Mouse (Mus musculus): ENCODE measurements around the gene Josd2. TPM values are rescaled to one million over a fixed set of nuclear protein-coding genes. Genes with fewer than 3 reads are reported as not detected.

Gene Josd2
- polyA plus RNA-seq, 1 experiment from 2014 or later, result 64.9 TPM

DNA sequence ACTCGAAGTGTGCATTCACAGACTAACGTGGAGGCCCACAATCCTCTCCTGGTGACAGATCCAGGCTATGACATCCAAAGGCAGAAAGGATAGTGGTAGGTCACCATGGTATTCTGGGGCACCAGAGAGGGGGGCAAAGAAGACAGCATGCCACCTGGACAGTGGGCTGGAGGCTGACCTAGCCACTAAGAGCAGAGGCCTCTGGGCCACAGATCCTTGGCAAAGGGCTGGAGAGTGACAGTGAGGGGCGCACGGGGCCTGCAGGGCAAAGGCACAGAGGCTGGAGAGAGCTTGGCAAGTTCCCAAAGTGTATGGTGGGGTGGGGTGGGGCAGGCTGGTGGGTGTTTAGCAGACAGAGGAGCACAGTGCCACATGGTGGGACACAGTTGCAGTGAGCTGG, 22.5 kb downstream of the Josd2 start:
- H3K4me1 ChIP-seq (ENCODE audit: control insufficient read depth, insufficient read depth, low read length), result peaks cover under 1% of the 10 kb centered on the region; the same call in 1 of the 2 replicates
- no peak overlapping the region for H3K9ac ChIP-seq (ENCODE audit: low read depth, low read length)
- no peak overlapping the region for H3K4me2 ChIP-seq (replicated peaks; ENCODE audit: low read depth, low read length)
- no peak overlapping the region for H3K4me3 ChIP-seq (ENCODE audit: low read length)
- ATAC-seq (ENCODE audit: low FRiP score, low TSS enrichment), result no peak
- 92% methylated on average over 4 of the region's 4 CpGs for WGBS
- peaks cover 40% of the 10 kb centered on the region for H3K36me3 ChIP-seq (ENCODE audit: control insufficient read depth, insufficient read depth, low read length)
- H3K9me3 ChIP-seq (ENCODE audit: control insufficient read depth, low read length), result no peaks in the 10 kb centered on the region
- no peaks in the 10 kb centered on the region for H3K27me3 ChIP-seq (ENCODE audit: control insufficient read depth, insufficient read depth, low read length)
- H3K27ac ChIP-seq (ENCODE audit: low read depth, low read length), result no peak overlapping the region

DNA sequence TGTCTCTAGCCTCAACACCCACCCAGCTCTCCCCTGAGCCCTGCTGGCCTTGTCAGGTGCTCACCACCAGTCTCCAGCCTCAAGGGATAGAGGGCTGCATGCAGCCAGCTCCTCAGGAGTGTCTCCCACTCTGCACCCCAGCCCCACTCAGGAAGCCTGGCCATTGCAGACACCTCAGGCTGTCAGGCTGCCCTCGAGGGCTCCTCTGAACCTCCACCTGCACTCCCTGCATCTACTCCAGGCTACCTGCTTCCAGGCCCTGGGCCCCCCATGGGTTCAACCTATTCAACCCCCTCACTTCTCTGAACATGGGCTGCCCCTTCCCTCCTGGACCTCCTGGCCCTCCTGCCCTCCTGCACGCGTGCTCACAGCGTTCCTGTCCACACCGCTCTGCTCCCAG, 23.6 kb downstream of the Josd2 start:
- H3K36me3 ChIP-seq (ENCODE audit: control insufficient read depth, insufficient read depth, low read length), result peaks cover 40% of the 10 kb centered on the region
- WGBS, result 95% methylated on average over 5 of the region's 5 CpGs

DNA sequence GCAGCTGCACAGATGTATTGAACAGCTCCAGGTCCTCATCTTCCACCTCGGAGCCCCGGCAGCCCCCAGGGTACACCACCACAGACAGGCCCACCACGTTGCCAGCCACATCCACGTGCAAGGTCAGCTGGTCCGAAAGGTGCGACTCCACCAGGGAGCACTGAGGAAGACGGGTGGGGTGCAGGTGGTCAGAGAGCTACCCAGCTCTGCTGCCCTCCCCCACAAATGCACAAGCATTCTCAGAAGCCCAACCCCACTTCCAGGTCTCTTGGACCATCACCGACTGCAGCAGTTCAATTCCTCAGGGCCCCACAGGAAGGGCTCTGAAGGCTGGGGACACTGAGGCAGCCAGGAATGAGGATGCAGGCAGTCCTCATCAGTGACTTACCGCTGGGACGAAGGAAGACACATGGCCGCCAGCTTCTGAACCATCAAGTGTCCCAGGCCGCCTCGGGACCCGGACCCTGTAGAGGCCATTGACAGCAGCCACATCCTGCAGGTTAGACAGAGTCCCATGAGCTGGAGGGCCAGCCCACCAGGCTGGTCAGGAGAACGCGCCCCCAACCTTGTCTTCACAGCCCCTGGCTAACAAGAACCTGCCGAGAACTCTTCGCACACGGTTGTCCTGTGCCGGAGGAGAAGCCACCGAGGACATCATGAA, 24.5 kb downstream of the Josd2 start:
- Histone ChIP-seq H3K36me3 (ENCODE audit: control insufficient read depth, insufficient read depth, low read length) (peaks cover 40% of the 10 kb centered on the region), H3K27me3 (ENCODE audit: control insufficient read depth, insufficient read depth, low read length) (no peaks in the 10 kb centered on the region), H3K4me3 (ENCODE audit: low read length) (no peak overlapping the region), H3K9ac (ENCODE audit: low read depth, low read length) (no peak overlapping the region), H3K9me3 (ENCODE audit: control insufficient read depth, low read length) (no peaks in the 10 kb centered on the region), H3K27ac (ENCODE audit: low read depth, low read length) (no peak overlapping the region), H3K4me2 (replicated peaks; ENCODE audit: low read depth, low read length) (no peak overlapping the region), H3K4me1 (ENCODE audit: control insufficient read depth, insufficient read depth, low read length) (peaks cover 5% of the 10 kb centered on the region; the same call in 1 of the 2 replicates)
- ATAC-seq (ENCODE audit: low FRiP score, low TSS enrichment), result no peak
- 95% methylated on average over 21 of the region's 21 CpGs for WGBS

More for the DNA sequence above, 23.6 kb downstream of the Josd2 start:
- Histone ChIP-seq H3K27me3 (ENCODE audit: control insufficient read depth, insufficient read depth, low read length) (no peaks in the 10 kb centered on the region), H3K9me3 (ENCODE audit: control insufficient read depth, low read length) (no peaks in the 10 kb centered on the region), H3K4me3 (ENCODE audit: low read length) (no peak overlapping the region), H3K27ac (ENCODE audit: low read depth, low read length) (no peak overlapping the region), H3K4me2 (replicated peaks; ENCODE audit: low read depth, low read length) (no peak overlapping the region), H3K4me1 (ENCODE audit: control insufficient read depth, insufficient read depth, low read length) (peaks cover 5% of the 10 kb centered on the region; the same call in 1 of the 2 replicates), H3K9ac (ENCODE audit: low read depth, low read length) (no peak overlapping the region)
- no peak for ATAC-seq (ENCODE audit: low FRiP score, low TSS enrichment)

DNA sequence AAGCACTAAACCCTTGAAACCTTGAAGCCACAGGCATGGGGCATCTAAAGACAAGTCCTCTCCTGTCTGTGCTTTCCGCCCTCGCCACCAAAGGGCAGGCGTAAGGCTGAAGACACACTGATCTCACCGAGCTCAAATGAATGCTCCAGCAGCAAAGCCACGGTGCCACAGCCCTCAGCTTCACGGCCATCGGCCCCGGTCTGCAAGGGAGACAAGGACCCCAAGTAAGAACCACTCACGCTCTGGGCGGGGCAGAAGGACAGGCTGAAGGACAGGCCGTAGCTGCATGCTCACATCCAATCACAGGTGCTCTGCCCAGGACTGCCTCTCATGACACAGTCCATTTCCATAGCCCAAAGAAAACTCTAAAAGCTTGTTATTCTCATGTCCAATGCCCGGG, 26.9 kb downstream of the Josd2 start:
- Histone ChIP-seq H3K4me1 (ENCODE audit: control insufficient read depth, insufficient read depth, low read length) (peaks cover 5% of the 10 kb centered on the region; the same call in 1 of the 2 replicates), H3K4me2 (replicated peaks; ENCODE audit: low read depth, low read length) (no peak overlapping the region), H3K27me3 (ENCODE audit: control insufficient read depth, insufficient read depth, low read length) (no peaks in the 10 kb centered on the region), H3K4me3 (ENCODE audit: low read length) (0 out of 2 replicates have a peak overlapping the region, but pooled peaks have one; percentile 79), H3K27ac (ENCODE audit: low read depth, low read length) (no peak overlapping the region), H3K36me3 (ENCODE audit: control insufficient read depth, insufficient read depth, low read length) (peaks cover 36% of the 10 kb centered on the region), H3K9me3 (ENCODE audit: control insufficient read depth, low read length) (no peaks in the 10 kb centered on the region), H3K9ac (ENCODE audit: low read depth, low read length) (no peak overlapping the region)
- WGBS, result 97% methylated on average over 12 of the region's 12 CpGs
- ATAC-seq (ENCODE audit: low FRiP score, low TSS enrichment), result no peak

DNA sequence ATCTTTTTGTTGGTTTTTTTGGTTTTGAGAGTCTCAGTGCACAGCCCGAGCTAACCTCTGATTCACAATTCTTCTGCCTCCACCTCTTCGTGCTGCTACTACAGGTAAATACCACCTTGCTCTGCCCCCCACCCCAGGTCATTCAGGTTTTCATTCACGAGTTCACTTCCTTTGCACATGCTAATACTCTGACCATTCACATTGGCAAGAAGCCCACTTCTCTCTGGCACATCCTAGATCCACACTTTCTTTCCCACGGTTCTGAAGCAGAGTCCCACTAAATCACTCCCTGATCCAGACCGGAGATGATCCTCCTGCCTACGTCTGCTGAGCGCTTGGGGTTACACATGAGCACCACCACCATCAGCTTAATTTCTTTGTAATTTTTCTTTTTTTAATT, 27.3 kb downstream of the Josd2 start:
- peak overlapping the region; percentile 79; the same call in 1 of the 2 replicates for H3K4me3 ChIP-seq (ENCODE audit: low read length)
- H3K36me3 ChIP-seq (ENCODE audit: control insufficient read depth, insufficient read depth, low read length), result peaks cover 32% of the 10 kb centered on the region
- H3K27me3 ChIP-seq (ENCODE audit: control insufficient read depth, insufficient read depth, low read length), result no peaks in the 10 kb centered on the region
- 77% methylated on average over 7 of the region's 7 CpGs for WGBS
- no peaks in the 10 kb centered on the region for H3K9me3 ChIP-seq (ENCODE audit: control insufficient read depth, low read length)
- H3K4me2 ChIP-seq (replicated peaks; ENCODE audit: low read depth, low read length), result peak overlapping the region; percentile 60
- peaks cover 5% of the 10 kb centered on the region; the same call in 1 of the 2 replicates for H3K4me1 ChIP-seq (ENCODE audit: control insufficient read depth, insufficient read depth, low read length)
- H3K27ac ChIP-seq (ENCODE audit: low read depth, low read length), result no peak overlapping the region
- peak overlapping the region; percentile 67; the same call in 1 of the 2 replicates for H3K9ac ChIP-seq (ENCODE audit: low read depth, low read length)
- ATAC-seq (ENCODE audit: low FRiP score, low TSS enrichment), result no peak

DNA sequence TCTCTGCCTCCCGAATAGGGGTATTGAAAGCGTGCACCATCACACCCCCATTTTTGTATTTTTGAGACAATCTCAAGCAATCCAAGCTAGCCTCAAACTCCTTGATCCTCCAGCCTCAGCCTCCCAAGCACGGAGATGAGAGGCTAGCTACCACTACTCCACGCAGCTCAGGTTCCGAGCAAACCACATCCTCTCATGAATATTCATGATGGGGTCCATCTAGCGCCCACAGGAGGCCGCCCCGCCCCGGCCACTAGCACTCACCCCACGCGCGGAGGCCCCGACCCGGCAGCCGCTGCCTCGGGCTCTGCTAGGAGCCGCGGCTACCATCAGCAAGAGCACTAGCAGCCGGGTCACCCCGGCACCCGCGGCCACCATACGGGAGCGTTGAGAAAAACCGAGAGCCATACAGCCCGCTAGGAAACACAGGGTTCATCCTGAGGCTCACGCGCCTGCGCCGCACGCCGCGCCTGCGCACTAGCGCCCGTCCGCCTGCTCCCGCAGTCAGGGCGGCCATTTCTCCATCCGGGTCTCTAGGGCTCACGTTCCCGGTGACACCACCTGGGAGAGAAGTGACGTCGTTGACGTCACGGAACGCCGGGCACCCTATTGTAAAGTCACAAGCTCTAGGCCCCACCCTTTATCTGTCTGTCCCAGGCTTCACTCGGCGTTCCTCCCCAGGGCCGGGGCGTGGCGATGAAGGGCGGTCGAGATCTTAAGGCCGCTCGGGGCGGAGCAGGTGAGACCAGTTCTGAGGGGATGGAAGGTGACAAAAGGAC, 28.4 kb downstream of the Josd2 start, which contains the start of the genes Emc10 and Fam71e1:
TSS of gene Emc10 (minus strand) at position 538 of the 779 bp plus-strand sequence.
TSS of gene Fam71e1 (plus strand) at position 590 of the 779 bp plus-strand sequence.
- ATAC-seq (ENCODE audit: low FRiP score, low TSS enrichment), result peak; percentile 97
- peak within 1 kb of the TSS; percentile 67 for H3K9ac ChIP-seq (ENCODE audit: low read depth, low read length)
- peak within 1 kb of the TSS; percentile 79 for H3K4me3 ChIP-seq (ENCODE audit: low read length)
- peaks cover 21% of the 10 kb centered on the region for H3K36me3 ChIP-seq (ENCODE audit: control insufficient read depth, insufficient read depth, low read length)
- no peaks in the 10 kb centered on the region for H3K9me3 ChIP-seq (ENCODE audit: control insufficient read depth, low read length)
- peak within 1 kb of the TSS; percentile 60 for H3K4me2 ChIP-seq (replicated peaks; ENCODE audit: low read depth, low read length)
- under 1% methylated on average over 58 of the region's 58 CpGs for WGBS
- H3K27me3 ChIP-seq (ENCODE audit: control insufficient read depth, insufficient read depth, low read length), result no peaks in the 10 kb centered on the region
- peak within 1 kb of the TSS; percentile 87 for H3K27ac ChIP-seq (ENCODE audit: low read depth, low read length)
- peaks cover 5% of the 10 kb centered on the region; the same call in 1 of the 2 replicates for H3K4me1 ChIP-seq (ENCODE audit: control insufficient read depth, insufficient read depth, low read length)

DNA sequence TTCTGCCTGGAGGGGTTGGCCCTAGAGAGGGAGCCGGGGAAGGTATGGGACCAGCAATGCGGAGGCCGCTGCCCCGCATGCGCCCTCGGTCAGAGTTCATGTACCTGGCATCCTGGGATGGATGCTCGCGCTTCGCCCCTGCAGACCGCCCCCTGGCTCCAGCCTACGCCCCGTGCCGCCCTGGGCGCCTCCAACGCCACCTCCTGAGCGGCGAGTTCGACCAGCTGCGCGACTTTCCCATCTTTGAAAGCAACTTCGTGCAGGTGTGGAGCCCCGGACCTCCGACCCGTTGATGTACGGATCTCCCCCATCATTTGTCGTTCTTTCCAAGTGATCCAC, 29.0 kb downstream of the Josd2 start:
- under 1% methylated on average over 26 of the region's 26 CpGs for WGBS
- Histone ChIP-seq H3K4me3 (ENCODE audit: low read length) (peak overlapping the region; percentile 79), H3K4me2 (replicated peaks; ENCODE audit: low read depth, low read length) (peak overlapping the region; percentile 60), H3K4me1 (ENCODE audit: control insufficient read depth, insufficient read depth, low read length) (peaks cover 5% of the 10 kb centered on the region; the same call in 1 of the 2 replicates), H3K36me3 (ENCODE audit: control insufficient read depth, insufficient read depth, low read length) (peaks cover 16% of the 10 kb centered on the region), H3K9me3 (ENCODE audit: control insufficient read depth, low read length) (no peaks in the 10 kb centered on the region), H3K9ac (ENCODE audit: low read depth, low read length) (peak overlapping the region; percentile 67), H3K27me3 (ENCODE audit: control insufficient read depth, insufficient read depth, low read length) (no peaks in the 10 kb centered on the region), H3K27ac (ENCODE audit: low read depth, low read length) (peak overlapping the region; percentile 76; the same call in 1 of the 2 replicates)
- no peak for ATAC-seq (ENCODE audit: low FRiP score, low TSS enrichment)

DNA sequence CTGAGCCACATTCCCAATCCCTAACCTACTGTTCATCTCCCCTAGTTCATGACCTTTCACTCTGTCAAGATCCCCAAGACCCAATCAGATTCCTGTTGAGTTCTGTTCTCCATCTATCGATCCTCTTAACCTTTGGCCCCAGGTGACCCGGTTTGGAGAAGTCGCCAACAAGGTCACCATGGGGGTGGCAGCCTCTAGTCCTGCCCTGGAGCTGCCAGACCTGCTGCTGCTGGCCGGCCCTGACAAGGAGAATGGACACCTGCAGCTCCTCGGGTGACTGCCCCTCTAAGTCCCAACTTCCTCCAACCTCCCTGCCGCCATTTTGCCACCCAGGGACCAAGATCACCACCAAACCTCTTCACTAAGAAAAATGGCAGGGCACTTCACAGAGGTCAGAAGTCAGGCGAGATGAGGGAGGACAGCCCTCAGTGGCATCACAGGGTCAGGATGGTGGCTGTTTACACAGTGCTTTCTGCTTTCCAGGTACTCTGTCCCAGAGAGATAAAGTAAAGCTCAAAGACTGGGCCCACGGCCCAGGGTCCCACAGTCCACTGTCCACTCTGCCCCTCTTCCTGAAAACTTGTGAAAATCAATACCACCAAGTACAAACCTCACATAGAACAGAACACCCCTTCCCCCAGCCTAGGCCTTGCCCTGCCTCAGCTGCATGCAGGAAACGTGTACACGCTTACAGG, 29.7 kb downstream of the Josd2 start:
- Histone ChIP-seq H3K36me3 (ENCODE audit: control insufficient read depth, insufficient read depth, low read length) (peaks cover 8% of the 10 kb centered on the region), H3K27me3 (ENCODE audit: control insufficient read depth, insufficient read depth, low read length) (no peaks in the 10 kb centered on the region), H3K9me3 (ENCODE audit: control insufficient read depth, low read length) (no peaks in the 10 kb centered on the region), H3K27ac (ENCODE audit: low read depth, low read length) (no peak overlapping the region), H3K4me3 (ENCODE audit: low read length) (peak overlapping the region; percentile 79), H3K9ac (ENCODE audit: low read depth, low read length) (no peak overlapping the region), H3K4me1 (ENCODE audit: control insufficient read depth, insufficient read depth, low read length) (peaks cover 5% of the 10 kb centered on the region; the same call in 1 of the 2 replicates), H3K4me2 (replicated peaks; ENCODE audit: low read depth, low read length) (peak overlapping the region; percentile 60)
- WGBS, result 83% methylated on average over 10 of the region's 10 CpGs
- ATAC-seq (ENCODE audit: low FRiP score, low TSS enrichment), result no peak
